Mouse (Mus musculus) kidney, adult 18-20 months (tissue): Measurements from ENCODE around the gene Slc25a29.
"Not testable (repeated sequence)": the region's sequence is repeated elsewhere in the genome, so short reads cannot be mapped to it uniquely, and the experiment has no call there.

ENCODE experiments used
- DNase-seq: peaks from one replicate; pipeline ENCODE4 v3.0.0; 2021

Gene Slc25a29

GRCm38 (mm10) chr12:108835840-108836409 is at the start of gene Slc25a29, which contains the start of gene Slc25a47:
Gene Slc25a29, minus strand, starts transcription at chr12:108835883.
Gene Slc25a47, plus strand, starts transcription at chr12:108836046.
- DNase-seq, result peak; percentile 97

GRCm38 (mm10) chr12:108882776-108883175 is 47.1 kb upstream of the Slc25a29 start:
- no peak for DNase-seq

DNA sequence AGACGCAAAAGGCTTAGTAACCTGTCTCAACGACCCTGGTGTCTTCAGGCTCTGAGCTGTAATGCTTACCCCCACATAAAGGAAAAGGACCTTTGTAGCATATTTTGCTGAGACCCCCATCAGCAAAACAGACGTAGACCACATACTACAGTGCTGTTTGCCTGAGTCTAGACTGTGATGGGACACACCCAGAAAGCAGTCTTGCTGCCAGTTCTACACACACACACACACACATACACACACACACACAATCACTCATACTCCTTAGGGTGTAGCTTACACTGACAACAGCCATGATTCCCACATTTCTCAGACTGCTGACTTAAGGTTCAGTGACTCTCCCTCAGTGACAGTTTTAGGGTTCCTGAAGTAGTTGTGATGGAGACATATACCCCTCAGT is 45.5 kb upstream of the Slc25a29 start:
- DNase-seq, result no peak

DNA sequence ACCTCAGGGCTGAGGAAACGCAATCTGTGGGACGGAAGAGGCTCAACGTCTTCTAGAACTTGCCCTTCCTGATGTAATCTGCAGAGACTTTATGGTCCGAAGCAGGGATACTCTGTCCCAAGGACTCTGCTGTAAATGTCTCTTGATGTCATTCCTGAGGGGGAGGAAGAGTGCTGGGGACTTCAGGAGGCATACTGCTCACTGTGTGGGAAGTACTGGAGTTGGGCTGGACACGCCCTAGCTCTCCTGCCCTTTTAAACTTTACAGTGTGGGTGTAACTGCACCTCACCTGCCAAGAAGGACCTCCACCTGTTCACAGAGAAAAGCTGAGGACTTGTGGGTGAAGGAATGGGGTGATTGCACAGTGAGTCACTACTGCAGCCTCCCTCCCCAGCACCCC is 44.9 kb upstream of the Slc25a29 start:
- no peak for DNase-seq

DNA sequence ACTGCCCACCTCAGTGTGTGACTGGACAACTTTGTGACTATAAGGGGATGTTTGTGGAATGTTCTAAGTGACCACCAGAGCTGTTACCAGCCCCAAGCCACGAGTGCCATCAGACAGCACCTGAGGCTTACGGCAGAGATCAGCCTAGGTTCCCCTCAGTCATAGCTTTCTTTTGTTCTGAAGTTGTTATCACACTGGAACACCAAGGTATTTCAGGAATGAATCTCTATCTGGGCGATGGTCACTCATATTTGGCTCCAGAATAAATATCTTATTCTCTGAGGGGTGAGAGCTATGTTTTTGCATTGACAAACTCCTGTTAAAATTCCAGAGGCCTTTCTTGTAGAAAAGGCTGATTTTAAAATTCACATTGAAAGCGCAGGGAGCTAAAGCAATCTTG is 43.5 kb upstream of the Slc25a29 start:
- no peak for DNase-seq

DNA sequence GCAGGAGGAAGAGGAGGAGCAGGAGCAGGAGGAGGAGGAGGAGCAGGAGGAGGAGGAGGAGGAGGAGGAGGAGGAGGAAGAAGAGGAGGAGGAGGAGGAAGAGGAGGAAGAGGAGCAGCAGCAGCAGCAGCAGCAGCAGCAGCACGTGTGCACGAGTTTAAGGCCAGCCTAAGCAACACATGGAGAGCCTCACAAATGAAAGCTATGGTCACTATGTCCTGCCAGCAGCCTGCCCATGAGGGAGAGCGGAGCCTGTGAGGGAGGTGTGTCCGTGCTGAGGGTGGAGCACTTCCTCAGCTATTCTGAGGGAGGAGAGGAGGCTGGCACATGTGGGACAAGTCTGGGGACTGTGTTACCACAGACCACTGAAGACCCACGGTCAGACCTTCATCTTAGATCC is 37.4 kb upstream of the Slc25a29 start:
- DNase-seq, result no peak

DNA sequence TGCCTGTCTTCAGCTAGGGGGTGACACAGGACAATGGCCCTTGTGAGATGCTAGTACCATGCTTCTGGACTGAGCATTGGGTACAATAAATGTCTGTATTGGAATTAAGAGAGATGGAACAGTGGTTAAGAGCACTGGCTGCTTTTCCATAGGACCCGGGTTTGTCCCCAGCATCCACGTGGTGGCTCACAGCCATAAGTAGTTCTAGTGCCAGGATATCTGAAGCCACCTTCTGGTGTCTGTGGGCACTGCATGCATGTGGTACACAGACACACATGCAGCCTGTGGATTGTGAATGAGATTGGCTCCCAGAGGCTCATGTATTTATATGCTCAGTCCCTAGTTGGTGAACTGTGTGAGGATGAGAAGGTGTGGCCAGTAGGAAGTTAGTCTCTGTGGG is 33.9 kb upstream of the Slc25a29 start:
- no peak for DNase-seq

DNA sequence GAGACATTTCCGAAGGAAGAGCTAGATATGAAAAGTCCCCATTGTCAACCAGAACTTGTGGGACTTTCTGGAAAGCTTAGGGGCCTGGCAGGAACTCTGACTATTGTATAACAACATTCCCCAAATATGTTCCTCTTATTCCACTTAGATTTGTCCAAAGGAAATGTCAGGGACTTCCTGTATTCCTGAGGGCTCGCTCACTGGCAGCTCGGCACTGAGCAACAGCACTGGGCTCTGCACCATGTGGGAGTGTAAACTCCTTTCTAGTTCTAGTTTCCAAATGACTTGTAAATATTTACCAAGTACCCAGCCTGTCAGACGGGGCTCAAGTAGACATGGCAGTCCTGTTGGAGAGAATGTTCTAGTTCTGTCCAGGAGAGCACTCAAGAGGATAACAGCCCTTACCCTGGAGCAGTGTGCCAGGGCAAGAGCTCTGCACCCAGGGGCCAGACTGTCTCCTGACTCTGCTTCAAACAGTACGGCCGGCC is 29.4 kb upstream of the Slc25a29 start:
- no peak for DNase-seq

DNA sequence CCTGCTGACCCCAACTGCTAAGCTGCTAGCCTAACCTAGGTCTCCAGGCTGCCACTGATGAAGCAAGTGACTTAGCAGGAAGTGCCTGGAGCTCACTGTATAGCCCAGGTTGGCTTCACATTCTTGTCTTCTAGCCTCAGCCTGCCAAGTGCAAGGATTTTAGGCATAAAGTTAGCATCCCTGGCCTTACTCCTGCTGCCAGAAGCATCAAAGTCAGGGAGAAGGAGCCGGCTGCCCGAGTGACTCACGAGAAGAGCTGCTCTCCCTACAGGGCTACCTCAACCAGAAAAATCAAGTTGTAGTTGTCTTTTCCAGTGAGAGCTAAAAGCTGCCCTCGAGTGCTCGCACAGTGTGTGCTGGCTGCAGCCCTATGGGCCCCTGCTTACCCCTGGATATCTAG is 22.8 kb upstream of the Slc25a29 start:
- no peak for DNase-seq

- peak; percentile 16 for DNase-seq
Observed at GRCm38 (mm10) chr12:108857589-108858184, 22.0 kb upstream of the Slc25a29 start.

- no peak for DNase-seq
Observed at GRCm38 (mm10) chr12:108857109-108857508, 21.4 kb upstream of the Slc25a29 start.

DNA sequence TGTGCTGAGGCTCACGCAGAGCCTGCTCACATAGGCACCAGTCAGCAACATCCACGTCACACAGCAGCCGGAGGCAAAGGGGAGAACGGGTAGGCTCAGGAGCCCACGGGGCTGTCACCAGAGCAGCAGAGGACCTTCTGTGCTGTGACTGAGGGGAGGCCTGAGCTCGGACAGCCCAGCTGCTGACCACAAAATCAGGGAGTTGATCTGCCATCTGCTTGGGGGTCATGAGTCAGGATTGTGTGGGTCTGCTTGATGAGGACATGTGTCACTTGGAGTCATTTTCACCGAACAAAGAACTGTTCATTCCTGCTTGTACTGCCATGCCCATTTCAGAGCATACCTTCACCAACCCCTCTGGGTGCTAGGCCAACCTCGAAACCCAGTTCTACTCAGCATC is 20.5 kb upstream of the Slc25a29 start:
- no peak for DNase-seq

- no peak for DNase-seq
Observed at GRCm38 (mm10) chr12:108855081-108855480, 19.4 kb upstream of the Slc25a29 start.

DNA sequence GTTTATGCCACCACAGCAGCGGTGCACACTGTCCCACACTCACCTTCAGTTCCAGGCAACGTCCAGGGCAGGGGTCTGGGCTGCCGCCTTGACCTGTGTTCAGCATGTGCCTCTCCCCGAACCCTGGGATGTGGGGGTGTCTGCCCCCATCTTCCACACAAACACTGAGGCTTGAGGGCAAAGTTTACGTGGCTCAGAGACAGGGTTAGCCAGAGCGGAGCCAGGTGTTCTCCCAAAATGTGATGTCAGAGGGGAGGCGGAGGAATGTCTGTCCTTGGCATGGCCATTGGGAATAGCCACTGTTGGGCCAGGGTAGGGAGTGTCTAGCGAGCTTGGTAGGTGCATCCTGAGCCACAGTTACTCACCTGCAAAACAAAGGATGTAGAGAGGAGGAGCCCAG is 17.1 kb upstream of the Slc25a29 start:
- no peak for DNase-seq

DNA sequence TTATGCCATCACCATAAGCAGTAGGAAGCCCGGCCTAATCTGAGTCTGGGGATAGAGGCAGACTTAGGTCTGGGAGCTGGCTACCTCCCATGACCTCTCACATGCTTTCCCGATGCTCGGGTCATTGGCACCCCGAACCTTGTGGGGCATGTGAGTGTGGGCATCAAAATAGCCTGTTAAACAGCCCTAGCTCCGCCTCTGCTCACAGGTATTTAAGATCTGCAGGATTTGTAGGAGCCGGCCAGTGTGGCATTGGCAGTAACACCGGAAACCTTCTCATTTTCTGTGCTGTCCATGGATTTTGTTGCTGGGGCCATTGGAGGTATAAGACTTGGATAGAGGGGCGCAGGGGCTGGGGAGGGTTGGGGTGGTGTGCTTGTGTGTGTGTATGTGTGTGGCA is 15.2 kb upstream of the Slc25a29 start:
- DNase-seq, result no peak

GRCm38 (mm10) chr12:108850129-108850528 is 14.4 kb upstream of the Slc25a29 start:
- DNase-seq, result peak; percentile 14

DNA sequence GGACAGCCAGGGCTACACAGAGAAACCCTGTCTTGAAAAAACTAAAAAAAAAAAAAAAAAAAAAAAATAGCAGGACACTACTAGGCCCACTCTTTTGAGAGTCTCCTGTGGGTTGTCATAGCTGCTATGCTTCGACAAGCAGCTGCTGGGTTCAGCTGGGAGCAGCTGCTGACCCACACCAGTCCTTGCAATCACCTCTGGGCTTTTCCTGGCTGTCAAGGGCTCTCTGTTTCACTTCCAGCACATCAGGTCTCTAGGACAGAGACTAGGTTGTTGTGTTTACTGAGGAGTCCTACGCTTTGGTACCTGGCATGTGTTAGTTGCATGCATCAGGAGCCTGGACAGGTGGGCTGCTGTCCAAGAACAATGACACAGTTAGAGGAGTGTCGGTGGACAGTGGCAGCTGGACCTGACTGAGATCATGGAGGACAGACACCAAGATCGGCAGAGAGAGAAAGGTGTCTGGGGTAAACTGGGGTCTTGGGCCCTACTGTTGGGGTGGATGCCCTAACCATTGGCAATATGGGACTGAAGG is 13.9 kb upstream of the Slc25a29 start:
- DNase-seq, result no peak

GRCm38 (mm10) chr12:108848033-108848432 is 12.3 kb upstream of the Slc25a29 start:
- DNase-seq, result not testable (repeated sequence)

DNA sequence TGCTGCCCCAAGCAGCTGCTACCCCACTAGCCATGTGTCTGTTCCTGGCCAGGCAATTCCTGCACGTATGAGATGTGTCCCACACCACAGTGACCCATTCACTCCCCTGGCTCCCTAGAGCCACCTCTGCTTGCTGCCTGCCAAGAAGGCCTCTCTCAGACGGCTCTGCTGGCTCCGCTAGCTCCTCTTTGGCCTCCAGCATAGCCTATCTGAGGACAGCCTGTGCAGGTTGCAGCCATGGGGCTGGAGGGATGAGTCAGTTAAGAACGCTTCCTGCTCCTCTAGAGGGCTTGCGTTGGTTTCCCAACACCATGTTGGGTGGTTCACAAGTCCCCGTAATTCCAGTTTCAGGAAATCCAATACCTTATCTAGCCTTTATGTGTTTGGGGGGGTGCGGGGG is 7.0 kb upstream of the Slc25a29 start:
- no peak for DNase-seq

DNA sequence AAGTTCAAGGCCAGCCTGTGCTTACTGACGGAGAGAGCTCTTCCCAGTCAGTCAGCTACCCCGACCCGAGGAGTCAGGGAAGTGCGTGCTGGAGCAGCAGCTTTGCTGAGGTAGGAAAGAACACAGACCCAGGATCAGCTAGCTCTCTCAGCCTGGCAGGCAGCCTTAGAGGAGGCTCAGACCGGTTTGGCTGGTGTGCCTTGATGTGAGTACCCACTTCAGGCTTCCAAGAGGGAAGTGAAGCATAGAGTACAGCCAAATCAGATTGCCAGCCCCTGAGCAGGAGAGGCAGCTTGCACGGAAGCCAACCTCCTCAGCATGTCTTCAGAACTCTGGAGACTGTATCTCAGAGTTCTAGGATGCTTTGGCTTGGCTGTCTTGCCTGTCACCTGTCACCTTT is 5.5 kb upstream of the Slc25a29 start:
- DNase-seq, result peak; percentile 47

GRCm38 (mm10) chr12:108836722-108837121 is 1.0 kb upstream of the Slc25a29 start:
- no peak for DNase-seq

DNA sequence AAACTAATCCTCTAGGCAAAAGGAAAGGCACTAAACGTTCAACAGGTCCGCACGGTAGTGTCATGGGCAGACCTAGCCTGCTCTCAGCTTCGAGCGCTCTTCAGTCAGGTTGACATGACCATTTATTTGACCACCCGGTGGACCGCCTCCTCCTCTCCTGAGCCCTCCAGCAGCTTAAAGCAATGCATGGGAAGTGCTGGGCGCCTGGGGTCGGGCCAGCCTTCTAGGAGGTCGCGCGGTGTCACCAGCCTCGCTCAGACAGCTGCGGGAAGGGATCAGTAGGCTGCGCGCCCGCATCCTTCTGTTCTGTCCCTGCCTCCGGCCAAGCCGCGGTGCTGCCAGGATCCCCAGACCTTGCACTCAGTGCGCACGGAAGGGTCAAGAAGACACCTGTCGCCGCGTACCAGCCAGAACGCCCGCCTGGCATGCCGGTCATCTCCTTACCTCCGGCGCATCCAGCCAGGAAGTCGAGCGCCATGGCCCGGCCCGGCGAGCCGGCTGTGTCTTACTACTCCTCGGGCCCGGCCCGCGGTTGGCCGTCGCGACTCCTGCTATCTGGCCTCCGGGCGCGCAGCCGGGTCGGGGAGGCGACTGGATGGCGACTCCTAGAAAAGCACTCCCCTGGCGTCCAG is 359 bp downstream of the Slc25a29 start:
- no peak for DNase-seq

DNA sequence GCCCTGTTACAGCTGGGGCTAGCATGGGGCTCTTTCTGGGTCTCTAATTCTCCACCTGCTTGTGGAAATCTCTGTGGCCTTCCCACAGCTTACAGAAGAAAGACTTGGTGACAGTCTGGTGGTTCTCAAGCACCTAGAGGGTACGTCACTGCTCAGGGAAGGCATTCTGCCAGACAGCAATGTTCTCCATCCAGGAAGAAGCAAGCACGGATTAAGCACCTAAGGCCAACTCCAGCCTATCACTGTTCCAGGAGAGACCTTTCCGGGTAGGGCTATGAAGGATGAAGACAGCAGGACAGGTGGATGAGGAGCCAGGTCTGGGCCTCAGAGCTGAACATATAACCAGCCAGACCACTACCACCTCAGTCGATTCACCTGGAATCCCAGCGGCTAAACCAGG is 897 bp downstream of the Slc25a29 start:
- no peak for DNase-seq

DNA sequence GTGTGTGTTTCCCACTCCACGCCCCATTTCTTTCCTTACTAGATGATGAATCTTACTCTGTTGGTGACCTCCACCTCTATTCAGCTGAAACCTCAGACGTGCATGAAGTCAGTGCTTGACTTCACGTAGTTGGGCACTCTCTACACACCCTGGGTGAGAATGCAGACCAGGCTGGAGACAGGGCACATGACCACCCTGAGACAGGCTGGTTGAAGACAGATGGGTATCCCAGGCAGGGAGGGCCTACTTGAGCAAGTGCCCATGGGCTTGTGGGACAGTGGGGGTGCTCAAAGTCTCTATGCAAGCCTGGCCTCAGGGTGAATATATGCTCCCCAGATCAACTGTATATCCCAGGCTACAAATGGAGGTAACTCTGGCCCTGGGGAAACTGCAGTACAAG is 1.3 kb downstream of the Slc25a29 start:
- no peak for DNase-seq
